ENCODE assay signal across 8 mouse cellular contexts in the genomic region with DNA sequence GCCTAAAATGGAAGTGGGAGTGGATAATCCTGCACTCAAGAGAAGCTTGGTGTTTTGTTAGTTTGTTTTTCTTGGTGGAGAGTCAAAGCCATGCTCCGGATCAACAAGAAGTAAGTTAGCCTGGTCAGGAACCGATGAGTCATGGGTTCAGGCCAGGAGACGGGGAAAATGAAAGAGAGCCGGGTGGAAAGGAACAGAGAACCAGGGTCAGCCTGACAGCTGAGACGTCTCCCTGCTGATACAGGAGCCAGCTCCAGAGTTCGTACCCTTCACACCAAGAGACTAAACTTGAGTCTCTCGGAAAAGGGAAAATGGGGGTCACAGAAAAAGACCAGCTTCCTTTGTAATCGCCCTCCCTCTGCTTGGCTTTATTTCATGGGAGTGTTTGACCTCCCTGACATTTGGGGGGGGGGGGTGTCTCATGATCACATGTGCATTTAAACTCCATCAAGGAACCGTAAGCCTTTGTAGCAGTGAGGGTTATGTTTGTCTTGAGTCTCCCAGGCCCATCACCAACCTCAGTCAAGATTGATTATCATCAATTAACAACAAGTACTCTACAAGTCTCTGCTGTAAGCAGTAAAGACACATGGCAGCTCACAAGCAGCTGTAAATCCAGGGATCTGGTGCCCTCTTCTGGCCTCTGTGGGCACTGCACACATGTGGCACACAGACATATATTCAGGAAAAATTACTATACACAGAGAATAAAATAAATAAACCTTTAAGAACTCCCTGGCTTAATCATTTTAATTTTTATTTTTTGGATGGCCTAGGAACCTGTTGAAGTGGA. TPM values are rescaled to one million over a fixed set of nuclear protein-coding genes. Genes with fewer than 3 reads are reported as not detected.
A peak's percentile ranks its signal among the peaks of the same experiment; 100 is the strongest.
DNase-seq lines count a peak whose midpoint lies in the region; ATAC-seq and TF ChIP-seq lines count a peak whose summit lies in the region.

No protein-coding gene starts in this region.

- H3K4me3 ChIP-seq in midbrain, embryonic 12.5 days: no peak overlapping the region
- H3K4me3 ChIP-seq in midbrain, embryonic 15.5 days: no peak overlapping the region
- no peak overlapping the region for H3K4me3 ChIP-seq in embryonic facial prominence, embryonic 14.5 days (ENCODE audit: low read depth, low read length)
- no peak overlapping the region for H3K4me3 ChIP-seq in limb, embryonic 14.5 days (replicated peaks; ENCODE audit: low read length)

- H3K4me1 ChIP-seq in midbrain, embryonic 12.5 days: no peaks in the 10 kb centered on the region
- no peaks in the 10 kb centered on the region for H3K4me1 ChIP-seq in midbrain, embryonic 15.5 days
- no peaks in the 10 kb centered on the region for H3K4me1 ChIP-seq in embryonic facial prominence, embryonic 14.5 days (ENCODE audit: control insufficient read depth, insufficient read depth, low read length)
- H3K4me1 ChIP-seq in limb, embryonic 14.5 days (ENCODE audit: control insufficient read depth, insufficient read depth, low read length): no peaks in the 10 kb centered on the region

- no peak overlapping the region for H3K4me2 ChIP-seq in midbrain, embryonic 12.5 days (replicated peaks)
- no peak overlapping the region for H3K4me2 ChIP-seq in midbrain, embryonic 15.5 days
- no peak overlapping the region for H3K4me2 ChIP-seq in embryonic facial prominence, embryonic 14.5 days (ENCODE audit: low read depth, low read length)
- no peak overlapping the region for H3K4me2 ChIP-seq in limb, embryonic 14.5 days (replicated peaks; ENCODE audit: low read depth, low read length, severe bottlenecking)

- WGBS in midbrain, embryonic 12.5 days: 78% methylated on average over 9 of the region's 9 CpGs
- WGBS in midbrain, embryonic 15.5 days: 81% methylated on average over 9 of the region's 9 CpGs
- WGBS in embryonic facial prominence, embryonic 14.5 days: 56% methylated on average over 9 of the region's 9 CpGs
- 71% methylated on average over 9 of the region's 9 CpGs for WGBS in limb, embryonic 14.5 days

- peak; percentile 61 to 67 for DNase-seq in adrenal gland, adult 18-20 months (ENCODE audit: low spot score in 2 of 2)
- DNase-seq in embryonic facial prominence, embryonic 14.5 days (ENCODE audit: low spot score): peak; percentile 50
- peak; percentile 35 for DNase-seq in hindlimb bud, embryonic 11.5 days (ENCODE audit: extremely low spot score, low read depth, low spot score)
- peak; percentile 48 for DNase-seq in limb, embryonic 14.5 days (ENCODE audit: low spot score)
- peak; percentile 34 for DNase-seq in ovary, postnatal 10 days (ENCODE audit: low spot score)
- no peak for DNase-seq in MN1 (ENCODE audit: low spot score)

- H3K9me3 ChIP-seq in midbrain, embryonic 12.5 days: no peaks in the 10 kb centered on the region
- H3K9me3 ChIP-seq in midbrain, embryonic 15.5 days: no peaks in the 10 kb centered on the region
- H3K9me3 ChIP-seq in embryonic facial prominence, embryonic 14.5 days (ENCODE audit: control insufficient read depth, low read length): no peaks in the 10 kb centered on the region
- no peaks in the 10 kb centered on the region for H3K9me3 ChIP-seq in limb, embryonic 14.5 days (ENCODE audit: control insufficient read depth, low read length)

- TF ChIP-seq POLR2A in limb, embryonic 14.5 days (IDR thresholded peaks at IDR 0.05; ENCODE audit: borderline replicate concordance, extremely low read depth, insufficient read depth, insufficient read length): no peak

- H3K27ac ChIP-seq in midbrain, embryonic 12.5 days (replicated peaks): no peak overlapping the region
- H3K27ac ChIP-seq in midbrain, embryonic 15.5 days: no peak overlapping the region
- no peak overlapping the region for H3K27ac ChIP-seq in embryonic facial prominence, embryonic 14.5 days (replicated peaks; ENCODE audit: low read depth, low read length)
- no peak overlapping the region for H3K27ac ChIP-seq in limb, embryonic 14.5 days (replicated peaks; ENCODE audit: low read depth, low read length)

- ATAC-seq in midbrain, embryonic 12.5 days (ENCODE audit: low FRiP score, low read depth): 0 out of 2 replicates have a peak, but pooled peaks have one; percentile 4
- ATAC-seq in midbrain, embryonic 15.5 days (replicated peaks): no peak
- ATAC-seq in embryonic facial prominence, embryonic 14.5 days (ENCODE audit: low read depth): peak; percentile 48; the same call in 1 of the 2 replicates
- no peak for ATAC-seq in limb, embryonic 14.5 days (ENCODE audit: low FRiP score, low read depth)

- H3K27me3 ChIP-seq in midbrain, embryonic 12.5 days: no peaks in the 10 kb centered on the region
- H3K27me3 ChIP-seq in midbrain, embryonic 15.5 days (replicated peaks): no peaks in the 10 kb centered on the region
- no peaks in the 10 kb centered on the region for H3K27me3 ChIP-seq in embryonic facial prominence, embryonic 14.5 days (replicated peaks; ENCODE audit: control insufficient read depth, insufficient read depth, low read length)
- no peaks in the 10 kb centered on the region for H3K27me3 ChIP-seq in limb, embryonic 14.5 days (ENCODE audit: control insufficient read depth, insufficient read depth, low read length)

- no peak overlapping the region for H3K9ac ChIP-seq in midbrain, embryonic 12.5 days (replicated peaks)
- H3K9ac ChIP-seq in midbrain, embryonic 15.5 days: no peak overlapping the region
- no peak overlapping the region for H3K9ac ChIP-seq in embryonic facial prominence, embryonic 14.5 days (ENCODE audit: low read depth, low read length)
- H3K9ac ChIP-seq in limb, embryonic 14.5 days (ENCODE audit: low read depth, low read length, severe bottlenecking): no peak overlapping the region

- H3K36me3 ChIP-seq in midbrain, embryonic 12.5 days: no peaks in the 10 kb centered on the region
- H3K36me3 ChIP-seq in midbrain, embryonic 15.5 days (replicated peaks): no peaks in the 10 kb centered on the region
- H3K36me3 ChIP-seq in embryonic facial prominence, embryonic 14.5 days (ENCODE audit: control insufficient read depth, insufficient read depth, low read length): no peaks in the 10 kb centered on the region
- H3K36me3 ChIP-seq in limb, embryonic 14.5 days (ENCODE audit: control insufficient read depth, insufficient read depth, low read length): no peaks in the 10 kb centered on the region

RNA-seq across cellular contexts. Expression of a gene that starts 59.7 kb away (rescaled TPM):
- polyA plus RNA-seq in midbrain, embryonic 12.5 days (2016; fragmentation: Nextera tagmentation; extraction: Ambion mirVana): 125 and 128 TPM in 2 replicates
- 12.0 and 18.7 TPM in 2 replicates for polyA plus RNA-seq in midbrain, embryonic 15.5 days (2015; fragmentation: Nextera tagmentation; extraction: Ambion mirVana)
- total RNA-seq in adrenal gland, adult 18-20 months (2021): 1 to 10 TPM in 1 of 2 experiments, under 1 TPM in 1; 0.86 to 1.4 TPM
- 54.4 and 62.8 TPM in 2 replicates for polyA plus RNA-seq in embryonic facial prominence, embryonic 14.5 days (2014; fragmentation: Nextera tagmentation; extraction: Ambion mirVana)
- 13.8 and 16.1 TPM in 2 replicates for polyA plus RNA-seq in limb, embryonic 14.5 days (2012; rRNA removed)
- 58.8 and 69.2 TPM in 2 replicates for polyA plus RNA-seq in limb, embryonic 14.5 days (2014; fragmentation: Nextera tagmentation; extraction: Ambion mirVana)

Comparison
In these comparisons a context has a peak if more than half of its experiments do, and no peak if none do; other contexts are left out.
1. ATAC-seq: peak in midbrain, embryonic 12.5 days (single experiment) and embryonic facial prominence, embryonic 14.5 days (single experiment); none in midbrain, embryonic 15.5 days (single experiment) and limb, embryonic 14.5 days (single experiment).